Mouse (Mus musculus) gastrocnemius, postnatal 10 days (tissue): Measurements from ENCODE around the gene Chrdl2. TPM values are rescaled to one million over a fixed set of nuclear protein-coding genes. Genes with fewer than 3 reads are reported as not detected.
"Not testable (repeated sequence)": the region's sequence is repeated elsewhere in the genome, so short reads cannot be mapped to it uniquely, and the experiment has no call there.

Experiments used
- DNase-seq: peaks from one replicate; pipeline ENCODE4 v3.0.0; 2021; ENCODE audit warnings: mixed read lengths
- long read RNA-seq, 2 experiments: library from polyadenylated mRNA; stranded (forward); transcript quantifications; one replicate each; pipeline ENCODE4 v2.0.0; 2021
- total RNA-seq, 2 experiments: library from RNA; stranded (reverse); gene quantifications; 2 replicates each; pipeline ENCODE4 v1.2.3; 2021

Gene Chrdl2
- 1 to 10 TPM; 2.5 to 3.3 TPM for total RNA-seq
- long read RNA-seq, experiment 1, partial matches to known transcripts: 0 of 3 reads
- long read RNA-seq, experiment 1, other reads (novel, unspliced or antisense): 1 of 3 reads
- long read RNA-seq, experiment 2: 0 reads

DNA sequence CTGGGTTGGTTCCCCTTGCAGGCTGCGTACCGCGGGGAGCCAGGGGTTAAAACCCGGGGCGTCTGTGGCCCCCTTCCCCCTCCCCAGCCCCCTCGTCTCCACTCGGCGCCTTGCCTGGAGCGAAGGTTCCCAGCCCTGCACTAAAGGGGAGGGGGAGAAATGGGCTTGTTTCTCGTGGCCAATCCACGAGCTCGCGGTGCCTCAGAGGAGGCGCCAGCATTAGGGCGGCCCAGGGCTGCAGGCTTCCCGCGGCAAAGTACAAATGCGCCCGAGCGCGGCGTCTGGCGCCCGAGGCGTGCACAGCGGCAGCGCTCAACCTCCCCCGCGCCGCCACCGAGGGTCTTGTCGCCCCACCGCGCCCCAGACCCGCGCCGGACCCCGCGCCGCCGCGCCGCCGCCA, at the start of gene Chrdl2:
Gene Chrdl2, plus strand, starts transcription at position 383 of the 400 bp plus-strand sequence.
- peak; percentile 37 for DNase-seq

DNA sequence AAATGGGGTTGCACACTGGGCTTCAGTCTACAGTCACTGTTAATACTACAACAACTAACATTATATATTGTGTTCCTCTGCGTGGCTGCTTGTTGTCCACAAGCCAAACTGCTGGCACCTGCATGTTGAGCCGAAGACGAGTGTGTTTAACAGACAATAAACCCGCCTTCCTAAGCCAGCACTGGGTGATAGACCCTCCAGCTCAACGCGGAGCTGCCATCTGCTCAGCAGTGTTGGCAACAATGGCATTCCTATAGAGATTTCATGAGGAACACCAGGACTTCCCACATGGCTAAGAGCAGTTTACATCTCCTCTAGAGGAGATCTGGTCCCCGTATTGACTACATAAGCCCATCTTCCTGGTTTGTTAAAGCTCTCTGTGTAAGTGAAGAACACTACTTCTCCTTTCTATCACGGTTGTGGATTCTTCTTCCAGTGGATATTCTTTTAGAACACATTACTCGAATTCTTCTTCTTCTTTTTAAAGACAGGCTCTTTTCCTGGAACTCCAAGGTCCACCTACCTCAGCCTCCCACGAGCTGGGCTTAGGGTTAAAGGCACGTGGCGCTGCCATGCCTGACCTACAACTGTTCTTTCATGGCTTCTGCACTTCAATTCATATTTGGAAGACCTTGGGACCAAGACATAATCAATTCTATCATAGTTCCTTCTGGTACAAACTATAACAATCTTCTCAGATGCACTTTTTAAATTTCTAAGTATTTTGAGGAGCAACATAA, 48.6 kb upstream of the Chrdl2 start:
- DNase-seq: no peak

DNA sequence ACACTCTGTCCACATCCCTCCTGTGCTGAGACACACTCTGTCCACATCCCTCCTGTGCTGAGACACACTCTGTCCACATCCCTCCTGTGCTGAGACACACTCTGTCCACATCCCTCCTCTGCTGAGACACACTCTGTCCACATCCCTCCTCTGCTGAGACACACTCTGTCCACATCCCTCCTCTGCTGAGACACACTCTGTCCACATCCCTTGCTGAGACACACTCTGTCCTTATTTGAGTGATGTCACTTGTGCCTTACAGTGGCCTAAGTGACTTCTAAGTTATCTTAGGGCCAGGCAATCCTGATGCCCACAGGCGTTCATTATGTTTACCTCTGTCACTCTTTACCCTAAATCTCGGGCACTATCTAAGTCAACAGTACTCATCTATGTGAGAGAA, 45.4 kb upstream of the Chrdl2 start:
- not testable (repeated sequence) for DNase-seq

DNA sequence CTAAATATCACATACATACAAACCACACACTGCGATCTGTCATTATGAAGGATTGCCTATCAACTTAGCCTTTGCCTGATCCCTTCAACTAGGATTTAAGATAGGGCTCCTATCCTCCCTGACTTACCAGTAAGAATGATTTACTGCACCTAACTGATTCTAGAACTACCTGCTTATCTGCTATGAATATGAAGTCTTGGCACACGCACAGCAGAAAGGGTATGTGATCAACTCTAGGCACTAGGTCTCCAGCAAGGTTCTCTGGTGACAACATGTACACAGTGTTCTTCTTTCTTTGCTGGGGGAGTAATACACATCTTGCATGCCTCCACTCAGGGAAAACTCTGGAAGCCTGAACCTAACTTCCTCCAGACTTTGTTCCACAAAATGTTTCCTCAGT, 44.5 kb upstream of the Chrdl2 start:
- no peak for DNase-seq

DNA sequence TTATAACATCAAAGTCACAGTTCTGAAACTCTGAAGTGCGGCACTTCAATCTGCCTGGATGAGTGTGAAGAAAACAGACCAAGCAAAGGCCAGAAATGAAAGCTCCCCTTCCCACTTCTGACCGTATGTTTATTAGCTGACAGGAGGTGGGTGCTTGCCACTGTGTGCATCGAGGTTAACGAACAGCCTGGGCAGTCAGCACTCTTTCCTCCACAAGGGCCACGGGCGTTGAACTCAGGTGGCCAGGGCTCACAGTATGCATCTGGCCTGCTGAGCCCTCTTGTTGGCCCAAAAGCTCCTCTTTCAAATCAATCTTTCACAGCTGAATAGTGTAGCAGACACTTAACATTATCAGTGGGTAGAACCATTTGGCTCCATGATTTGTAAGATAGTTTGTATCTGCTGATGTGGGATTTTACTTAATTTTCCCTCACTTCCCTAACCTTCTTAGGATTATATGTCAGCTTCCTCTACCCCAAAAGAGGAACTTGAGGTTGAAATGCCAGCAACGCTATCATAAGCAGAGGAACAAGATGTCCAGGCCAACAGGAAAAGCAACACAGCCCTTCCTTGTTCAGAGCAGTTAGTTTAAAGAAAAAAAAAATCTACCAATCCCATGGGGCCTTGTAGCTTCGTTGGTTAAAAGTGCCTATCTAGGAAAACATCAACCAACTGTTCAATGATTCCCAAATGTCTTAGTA, 43.3 kb upstream of the Chrdl2 start:
- no peak for DNase-seq

DNA sequence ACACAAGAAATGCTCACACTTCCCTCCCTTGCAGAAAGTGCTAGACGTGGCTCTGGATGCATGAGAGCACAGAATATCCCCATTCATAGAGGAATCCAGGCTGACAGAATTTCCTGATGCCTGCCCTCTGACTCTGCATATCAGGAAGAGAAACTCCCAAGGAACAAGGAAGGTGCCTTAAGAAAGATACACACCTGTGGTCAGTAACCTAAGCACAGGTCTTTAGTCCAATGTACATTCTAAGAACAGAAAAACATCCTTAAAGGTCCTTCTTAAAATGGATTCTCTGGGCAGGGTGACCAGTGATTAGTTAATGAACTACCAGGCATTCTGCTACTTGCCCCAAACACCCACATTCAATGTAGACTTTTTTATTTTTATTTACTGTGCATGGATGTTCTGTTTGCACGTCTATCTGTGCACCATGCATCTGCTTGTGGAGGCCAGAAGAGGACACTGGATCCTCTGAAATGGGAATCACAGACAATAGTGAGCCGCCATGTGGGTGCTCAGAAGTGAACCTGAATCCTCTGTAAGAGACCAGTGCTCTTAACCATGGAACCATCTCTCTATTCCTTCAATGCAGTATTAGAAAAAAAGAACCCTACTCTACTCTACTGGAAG, 42.6 kb upstream of the Chrdl2 start:
- no peak for DNase-seq

DNA sequence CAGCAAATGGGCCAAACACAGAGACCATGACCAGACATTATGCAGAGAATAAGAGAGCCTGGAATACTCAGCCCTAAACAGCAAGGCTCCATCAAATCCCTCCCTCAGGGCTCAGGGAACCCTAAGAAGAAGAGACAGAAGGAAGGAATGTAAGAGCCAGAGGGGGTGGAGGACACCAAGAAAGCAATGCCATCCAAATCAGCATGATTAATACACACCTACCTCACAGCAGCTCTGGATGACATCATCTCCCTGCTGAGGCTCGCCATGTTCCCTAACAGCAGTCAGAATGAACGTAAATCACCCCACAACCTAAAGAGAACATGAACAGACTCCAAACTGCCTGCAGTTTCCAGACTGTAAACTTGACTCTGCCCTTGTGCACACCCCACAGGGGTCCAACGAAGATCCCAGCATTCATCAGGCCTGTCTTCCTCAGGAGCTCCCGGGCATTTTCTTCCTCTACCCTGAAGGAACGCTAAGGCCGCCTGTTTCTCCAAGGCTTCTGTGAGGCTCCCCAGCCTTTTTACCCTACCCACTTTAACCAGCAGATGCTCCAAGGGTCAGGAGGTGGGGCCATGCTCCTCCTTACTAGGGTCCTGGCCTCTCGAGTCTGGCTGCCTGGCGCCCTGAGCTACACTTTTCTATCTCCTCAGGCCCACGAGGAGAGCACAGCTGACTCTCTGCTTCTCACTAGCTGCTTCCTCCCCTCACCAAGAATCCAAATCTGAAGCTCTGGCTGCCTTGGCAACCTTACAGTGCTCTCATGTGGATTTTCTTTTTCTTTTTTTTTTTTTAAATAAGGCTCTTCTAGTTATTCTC, 40.7 kb upstream of the Chrdl2 start:
- DNase-seq: no peak

DNA sequence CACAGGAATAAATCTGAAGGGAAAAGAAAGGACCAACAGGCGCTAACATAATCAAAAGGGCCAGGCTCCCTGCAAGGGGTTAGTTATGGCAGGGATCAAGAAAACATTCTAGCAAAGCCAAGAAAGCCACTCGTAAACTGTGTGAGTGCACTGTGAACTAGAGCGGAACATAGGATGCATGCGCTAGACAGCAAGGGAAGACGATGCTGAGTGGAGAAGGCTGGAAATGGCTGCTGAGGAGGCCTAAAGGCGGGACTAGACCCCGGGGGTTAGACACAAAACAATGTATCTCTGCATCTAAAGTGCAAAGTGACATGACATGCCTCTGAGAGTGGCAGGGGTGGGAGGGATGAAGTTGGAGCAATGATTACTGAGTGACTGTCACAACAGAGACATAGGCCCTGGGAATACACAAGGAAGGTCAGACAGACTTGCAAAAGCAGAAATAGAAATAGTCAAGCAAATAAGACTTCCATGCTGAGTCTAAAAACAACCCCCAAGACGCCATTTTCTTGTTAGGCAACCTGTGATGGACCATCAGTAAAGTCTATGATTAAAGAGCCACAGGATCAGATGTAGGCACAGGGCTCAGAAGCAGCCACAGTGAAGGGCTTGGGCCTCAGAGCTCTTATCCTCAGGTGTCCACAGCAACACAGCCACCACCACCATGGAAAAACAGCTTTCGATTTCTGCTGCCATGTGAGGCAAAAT, 39.8 kb upstream of the Chrdl2 start:
- no peak for DNase-seq

DNA sequence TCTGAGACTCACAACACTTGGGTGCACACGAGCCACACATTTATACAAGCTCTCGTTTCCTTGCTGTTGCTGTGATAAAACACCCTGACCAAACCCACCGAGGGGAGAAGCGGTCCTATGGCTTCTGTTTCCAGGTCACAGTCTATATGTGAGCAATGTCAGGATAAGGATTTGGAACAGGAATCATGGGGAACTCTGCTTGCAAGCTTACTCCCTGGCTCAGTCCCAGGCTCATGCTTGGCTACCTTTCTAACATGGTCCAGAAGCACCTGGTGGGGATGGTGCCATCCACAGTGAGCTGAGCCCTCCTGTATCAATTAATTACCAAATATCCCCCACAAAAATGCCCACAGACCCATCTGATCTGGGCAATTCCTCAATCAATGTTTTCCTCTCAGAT, 36.8 kb upstream of the Chrdl2 start:
- DNase-seq: no peak

DNA sequence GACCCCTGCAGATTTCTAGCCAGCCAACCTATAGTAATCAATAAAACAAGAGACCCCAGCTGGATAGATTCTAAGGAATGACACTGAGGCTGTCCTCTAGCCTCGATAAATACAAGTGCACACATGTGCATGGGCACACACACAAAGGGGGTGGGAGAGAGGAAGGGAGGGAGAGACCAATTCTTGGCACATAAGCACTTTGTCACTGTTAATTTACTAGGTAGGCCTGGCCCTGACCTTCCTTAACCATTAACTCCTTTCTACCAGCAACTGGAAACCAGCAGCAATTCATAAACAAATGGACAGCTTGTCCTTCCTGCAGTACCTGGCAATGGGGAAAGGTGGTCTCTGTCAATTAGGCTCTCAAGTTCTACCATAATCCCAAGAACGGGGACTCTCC, 34.0 kb upstream of the Chrdl2 start:
- DNase-seq: no peak

DNA sequence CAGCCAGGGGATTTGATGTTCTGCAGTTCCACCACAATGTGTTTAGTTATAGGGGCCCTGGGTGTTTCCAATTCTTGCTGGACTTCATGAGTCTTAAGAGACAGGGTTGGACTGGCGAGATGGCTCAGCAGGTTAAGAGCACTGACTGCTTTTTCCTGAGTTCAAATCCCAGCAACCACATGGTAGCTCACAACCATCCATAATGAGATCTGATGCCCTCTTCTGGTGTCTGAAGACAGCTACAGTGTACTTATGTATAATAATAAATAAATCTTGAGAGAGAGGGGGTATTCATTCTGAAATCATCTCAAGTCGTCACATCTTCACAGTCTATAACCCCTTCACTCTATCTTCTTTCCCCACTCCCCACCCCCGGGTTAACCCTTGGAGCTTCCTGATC, 33.1 kb upstream of the Chrdl2 start:
- DNase-seq: not testable (repeated sequence)

DNA sequence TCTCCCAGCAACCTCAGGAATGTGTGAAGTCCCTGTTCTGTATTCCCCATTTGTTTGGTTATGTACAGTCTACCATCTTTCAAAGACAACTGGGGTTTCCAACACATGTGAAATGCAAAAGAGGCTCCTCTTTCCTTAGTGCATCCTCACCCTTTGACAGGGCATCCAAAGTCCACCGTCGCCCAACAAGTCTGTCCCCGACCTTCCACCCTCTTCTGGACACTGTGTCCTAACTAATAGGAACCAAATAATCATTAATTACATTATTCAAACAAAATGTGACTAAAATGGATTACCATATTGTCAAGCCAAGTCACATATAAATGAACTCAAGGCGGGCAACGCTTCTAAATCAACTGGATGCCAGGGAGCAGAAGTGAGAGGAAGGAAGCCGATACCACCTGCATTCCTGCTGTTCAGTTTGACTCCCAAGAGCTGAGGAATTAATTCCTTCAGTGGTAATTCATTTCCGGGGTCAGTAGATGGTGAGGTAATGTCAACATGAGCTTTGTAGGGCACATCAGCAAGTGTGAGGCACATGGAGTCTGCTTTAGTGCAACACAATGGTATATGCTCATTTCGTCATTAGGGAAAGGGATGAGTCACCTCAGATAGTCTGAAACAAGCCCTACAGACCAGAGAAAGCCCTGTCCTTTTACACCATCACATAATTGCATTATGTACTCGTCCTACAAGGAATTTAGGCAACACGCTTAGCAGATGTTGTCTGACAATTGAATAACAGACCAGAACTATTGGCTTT, 31.6 kb upstream of the Chrdl2 start:
- no peak for DNase-seq

DNA sequence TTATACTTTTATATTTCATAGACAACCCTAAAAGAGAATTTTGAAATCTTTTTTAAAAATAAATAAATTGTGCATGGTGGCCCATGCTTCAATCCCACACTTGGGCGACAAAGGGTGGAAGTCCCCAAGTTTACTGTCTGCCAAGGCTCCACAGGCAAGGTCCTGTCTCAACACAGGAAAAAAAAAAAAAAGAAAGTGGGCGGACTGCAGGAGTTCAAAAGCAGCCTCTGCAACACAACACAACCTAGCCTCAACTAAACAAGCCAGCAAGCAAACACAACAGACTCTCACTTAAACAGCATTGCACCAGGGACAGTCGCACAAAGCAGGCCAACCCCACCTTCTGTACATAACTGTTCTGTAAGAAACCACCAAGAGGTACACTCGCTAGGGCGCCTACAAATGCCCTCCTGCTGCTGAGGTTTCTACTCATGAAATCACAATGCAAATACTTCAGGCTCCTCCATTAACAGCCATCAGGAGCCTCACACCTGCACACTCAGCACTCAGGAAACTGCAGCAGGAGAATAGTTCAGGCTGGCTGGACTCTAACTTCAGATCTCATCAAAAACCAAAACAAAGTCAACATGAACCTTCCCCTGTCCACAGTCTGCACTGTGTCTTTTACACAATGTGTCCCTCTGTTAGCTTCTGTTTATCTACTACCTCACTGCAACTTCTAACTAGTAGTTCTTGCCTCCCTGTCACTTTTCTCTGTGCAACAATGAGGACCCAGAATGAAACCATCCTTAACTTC, 30.0 kb upstream of the Chrdl2 start:
- DNase-seq: no peak

DNA sequence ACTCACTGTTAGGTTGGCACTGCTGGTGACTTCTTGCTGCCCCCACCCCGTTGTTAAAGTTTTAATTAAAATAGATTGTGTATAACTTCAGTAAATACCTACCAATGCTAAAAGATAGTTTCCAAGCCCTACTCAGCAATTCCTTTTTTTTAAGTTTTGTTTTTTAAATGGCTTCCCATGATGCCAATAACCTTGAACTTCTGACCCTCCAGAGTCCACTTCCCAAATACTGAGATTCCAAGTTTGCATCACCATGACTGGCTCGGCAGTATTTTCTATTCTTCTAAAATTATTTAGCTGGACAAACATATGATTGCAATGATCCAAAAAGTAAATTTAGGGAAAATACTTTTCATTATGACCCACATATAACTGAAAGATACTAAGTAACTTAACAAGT, 27.9 kb upstream of the Chrdl2 start:
- DNase-seq: no peak

DNA sequence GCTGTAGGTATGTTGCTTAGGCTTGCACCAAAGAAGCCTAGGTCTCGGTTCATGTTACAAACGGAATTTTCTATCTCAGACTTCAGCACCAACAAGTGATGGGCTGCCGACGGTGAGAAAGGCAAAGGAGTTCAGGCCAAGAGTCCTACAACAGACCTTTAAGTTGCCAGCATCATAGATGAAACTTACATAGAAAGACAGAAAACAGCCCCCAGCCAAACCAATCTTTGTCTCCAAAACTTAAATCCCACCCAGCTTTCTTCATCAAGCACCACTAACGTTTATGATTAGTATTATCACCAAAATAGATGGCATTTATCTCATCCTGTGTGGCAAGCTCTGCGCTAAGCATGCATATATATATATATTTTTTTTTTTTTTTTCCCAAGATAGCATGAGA, 26.9 kb upstream of the Chrdl2 start:
- no peak for DNase-seq

DNA sequence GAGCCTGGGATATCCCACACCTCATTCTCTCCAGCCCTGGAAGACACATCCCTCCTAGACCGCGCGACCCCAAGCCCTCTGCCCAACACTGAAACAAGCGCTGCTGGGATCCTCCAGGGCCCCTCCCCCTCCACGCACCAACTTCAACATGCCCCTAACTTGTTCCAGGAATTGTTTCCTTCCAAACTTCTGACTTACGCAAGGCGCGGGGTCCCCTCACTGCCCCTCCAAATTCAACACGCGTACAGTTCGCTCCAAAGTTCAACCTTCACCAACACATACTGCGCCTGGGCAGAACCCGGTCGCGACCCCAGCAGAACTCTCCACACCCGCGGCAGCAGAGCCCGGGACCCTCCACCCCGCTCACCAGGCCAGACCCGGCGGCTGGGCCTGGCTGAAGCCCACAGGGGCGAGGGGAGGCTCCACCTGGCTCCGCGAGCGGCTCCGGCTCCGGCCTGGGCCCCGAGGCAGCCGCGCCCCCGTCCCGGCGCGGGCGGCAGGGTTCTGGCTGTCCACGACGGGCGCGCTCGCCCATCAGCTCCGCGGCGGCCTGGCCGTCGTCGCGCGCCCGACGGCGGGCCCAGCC, 26.3 kb upstream of the Chrdl2 start:
- peak; percentile 54 for DNase-seq

DNA sequence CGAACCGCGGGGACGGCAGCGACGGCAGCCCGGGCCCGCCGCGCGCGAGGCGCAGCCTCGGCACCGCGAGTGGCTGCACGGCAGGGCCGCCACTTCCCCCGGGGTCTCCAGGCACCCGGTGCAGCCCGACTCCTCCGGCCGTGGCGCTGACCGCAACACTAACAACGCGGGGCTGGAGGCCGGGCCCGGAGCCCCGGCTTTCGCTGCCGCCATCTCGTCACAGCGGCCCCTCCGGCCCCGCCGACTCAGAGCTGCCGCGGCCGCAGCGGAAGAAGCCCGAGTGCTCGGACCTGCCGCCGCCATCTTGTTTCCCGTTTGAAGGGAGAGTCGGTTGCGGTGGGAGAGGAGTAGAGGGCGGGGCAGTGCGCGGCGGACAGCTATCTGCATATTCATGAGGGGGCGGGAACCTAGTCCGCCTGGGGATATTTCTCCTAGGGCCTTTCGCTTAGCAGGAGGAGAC, 25.8 kb upstream of the Chrdl2 start, which contains the start of gene Rnf169:
Gene Rnf169, minus strand, starts transcription at position 317 of the 460 bp plus-strand sequence.
- peak; percentile 85 for DNase-seq

DNA sequence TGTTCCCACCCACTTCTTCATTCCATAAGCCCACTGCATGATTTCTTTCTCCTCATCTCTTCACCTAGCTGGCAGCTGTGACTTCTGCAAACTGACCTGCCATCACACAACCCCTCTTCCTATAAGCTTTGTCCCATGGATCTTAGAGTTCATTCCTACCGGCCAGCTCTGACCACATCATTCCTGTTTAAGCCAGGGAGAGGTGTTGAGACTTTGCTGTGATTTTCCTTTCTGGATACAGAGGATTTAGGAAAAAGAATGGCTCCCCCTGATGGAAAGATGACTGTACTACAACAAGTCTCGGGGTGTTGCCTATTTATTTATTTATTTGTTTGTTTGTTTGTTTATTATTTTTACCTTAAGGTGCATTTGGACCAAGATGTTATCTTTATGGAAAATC, 24.7 kb upstream of the Chrdl2 start:
- DNase-seq: no peak
